Mouse (Mus musculus) erythroblast, embryonic 14.5 days (primary cell): Measurements from ENCODE around the gene Slc2a4.

Experiments used
- GATA1 ChIP-seq: IDR thresholded peaks from 2 replicates; pipeline ENCODE4 v1.6.1; 2012; ENCODE audit warnings: low read length, inconsistent platforms, mixed read lengths
- TAL1 ChIP-seq: IDR thresholded peaks from 3 replicates; pipeline ENCODE4 v1.6.1; 2012; ENCODE audit warnings: low read length, inconsistent platforms, mixed read lengths

- TF ChIP-seq GATA1 (no peak), TAL1 (no peak)
Measured at GRCm38 (mm10) chr11:69980196-69981140, 32.5 kb upstream of the Slc2a4 start.
